Mouse (Mus musculus) forebrain, embryonic 11.5 days (tissue): ENCODE measurements around the gene Agpat2. TPM values are rescaled to one million over a fixed set of nuclear protein-coding genes. Genes with fewer than 3 reads are reported as not detected.

Source experiments
- microRNA counts: library from miRNA; unstranded; fragments of <30 nt; microRNA quantifications from one replicate; lab custom pipeline; 2015
- microRNA-seq: library from miRNA; unstranded; fragments of <30 nt; microRNA quantifications from one replicate; pipeline ENCODE4, GENCODE M21; 2016; ENCODE audit not compliant: insufficient number of aligned reads
- polyA plus RNA-seq: library from polyadenylated mRNA; unstranded; fragments of >200 nt; fragmentation: Nextera tagmentation; extraction: Ambion mirVana; gene quantifications from 2 replicates; pipeline ENCODE4 v1.2.1, GENCODE M21; 2014

The Agpat2 gene
- polyA plus RNA-seq, 1 experiment from 2014 or later = 6.0 TPM

MicroRNA genes within 50 kb of the gene (microRNA counts, 519-probe panel; counts per million panel counts)
- microRNA mmu-miR-126-3p (lab: Ali Mortazavi, UCI) (7,175 counts per million, percentile 94 among the panel's probes with 10 or more counts), microRNA mmu-miR-126-5p (lab: Ali Mortazavi, UCI) (4,960 counts per million, percentile 53 among the panel's probes with 10 or more counts)

Small RNA genes within 50 kb of the gene (microRNA-seq; reads per million reads assigned to microRNA genes)
- gene Mir126a (not detected), gene Mir126b (not detected)

Other genes starting within 250 kb of the Agpat2 start
- 0.96 and 1.8 TPM in 2 replicates for gene Card9, start 243.5 kb downstream of the Agpat2 start, polyA plus RNA-seq
- gene Snapc4, start 223.8 kb downstream of the Agpat2 start, polyA plus RNA-seq = 35.5 and 40.6 TPM in 2 replicates
- 137 and 142 TPM in 2 replicates for gene Entr1, start 215.1 kb downstream of the Agpat2 start, polyA plus RNA-seq
- gene Pmpca, start 215.1 kb downstream of the Agpat2 start, polyA plus RNA-seq = 130 and 131 TPM in 2 replicates
- gene Inpp5e, start 195.2 kb downstream of the Agpat2 start, polyA plus RNA-seq = 26.7 and 31.3 TPM in 2 replicates
- 39.3 and 40.9 TPM in 2 replicates for gene Sec16a, start 159.2 kb downstream of the Agpat2 start, polyA plus RNA-seq
- 68.3 and 70.9 TPM in 2 replicates for gene Notch1, start 87.8 kb downstream of the Agpat2 start, polyA plus RNA-seq
- gene Egfl7, start 24.4 kb downstream of the Agpat2 start, polyA plus RNA-seq = 58.4 and 63.7 TPM in 2 replicates
- gene Gm20532, start 17.8 kb downstream of the Agpat2 start, polyA plus RNA-seq = not detected in 2 replicates
- 49.8 and 63.8 TPM in 2 replicates for gene Fam69b, start 24.0 kb upstream of the Agpat2 start, polyA plus RNA-seq
- gene Lcn4, start 66.9 kb upstream of the Agpat2 start, polyA plus RNA-seq = not detected in 2 replicates